Mouse (Mus musculus) ES-Bruce4 (cell line): ENCODE data around the gene Flt3.

Experiments used
- CTCF ChIP-seq: IDR thresholded peaks from one replicate; pipeline ENCODE4 v1.8.1; 2011; ENCODE audit warnings: low read depth, low read length
- POLR2A ChIP-seq: IDR thresholded peaks from one replicate; pipeline ENCODE4 v1.8.1; 2011; ENCODE audit warnings: low read length; ENCODE audit not compliant: insufficient read depth

DNA sequence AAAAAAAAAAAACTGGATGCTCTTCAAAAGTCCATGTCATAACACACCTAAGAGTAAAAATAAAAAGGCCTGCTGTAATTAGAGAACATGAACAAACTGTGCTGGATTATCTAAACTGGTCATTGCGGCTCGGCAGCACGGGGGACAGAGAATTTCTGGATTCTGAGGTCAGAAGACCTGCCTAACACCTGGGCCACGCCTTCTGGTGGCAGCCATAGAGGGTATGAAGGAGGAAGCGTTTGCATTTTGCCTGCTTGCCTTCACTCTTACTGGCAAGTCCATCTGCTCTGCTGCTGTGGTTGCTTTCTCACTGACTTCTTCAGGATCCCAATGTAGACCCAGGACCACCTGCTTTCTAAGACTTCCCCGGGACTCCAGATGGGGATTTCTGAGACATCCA, 57.4 kb downstream of the Flt3 start:
- no peak for TF ChIP-seq POLR2A
- TF ChIP-seq CTCF = no peak
